Mouse (Mus musculus): ENCODE measurements around the gene Defb10.
"Not testable (repeated sequence)": the region's sequence is repeated elsewhere in the genome, so short reads cannot be mapped to it uniquely, and the experiment has no call there.

The Defb10 gene

GRCm38 (mm10) chr8:21858586-21858985, at the start of gene Defb10:
Gene Defb10 (plus strand): TSS chr8:21858901.
- DNase-seq (ENCODE audit: low read depth): not testable (repeated sequence)

- not testable (repeated sequence) for DNase-seq (ENCODE audit: low read depth)
Measured at GRCm38 (mm10) chr8:21885321-21885720, 26.6 kb downstream of the Defb10 start, which contains the start of gene Defb9. Gene Defb9 (minus strand): TSS chr8:21885421.

- not testable (repeated sequence) for DNase-seq (ENCODE audit: low read depth)
Measured at GRCm38 (mm10) chr8:21906290-21906689, 47.6 kb downstream of the Defb10 start, which contains the start of gene Defb11. Gene Defb11 (minus strand): TSS chr8:21906412.

Data from induced T-regulatory cell, adult 2 months (primary cell).